Mouse (Mus musculus) ES-Bruce4 (cell line): ENCODE data around the gene Calcoco2.

ENCODE experiments used
- CTCF ChIP-seq: IDR thresholded peaks from one replicate; pipeline ENCODE4 v1.8.1; 2011; ENCODE audit warnings: low read depth, low read length
- POLR2A ChIP-seq: IDR thresholded peaks from one replicate; pipeline ENCODE4 v1.8.1; 2011; ENCODE audit warnings: low read length; ENCODE audit not compliant: insufficient read depth

DNA sequence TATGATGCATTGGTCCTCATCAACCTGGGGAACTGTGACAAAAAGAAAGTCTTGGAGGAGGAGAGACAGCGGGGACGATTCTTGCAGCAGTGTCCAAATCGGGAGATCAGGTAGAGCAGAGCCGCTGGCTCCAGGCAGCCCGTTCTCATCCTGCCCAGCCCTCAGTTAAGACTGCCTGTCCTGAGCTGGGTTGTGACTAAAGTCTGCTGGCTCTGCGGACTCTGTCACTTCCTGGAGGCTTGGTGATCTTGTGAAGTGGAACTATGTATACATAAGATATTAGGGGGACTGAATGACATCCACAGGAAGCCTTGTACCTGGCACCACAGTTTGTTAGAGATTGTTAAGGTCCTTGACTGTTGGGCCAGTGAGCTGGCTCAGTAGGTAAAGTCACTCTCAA, 35.7 kb upstream of the Calcoco2 start:
- TF ChIP-seq POLR2A = no peak
- TF ChIP-seq CTCF = no peak
